ENCODE assay signal across 11 mouse cellular contexts in the genomic region with DNA sequence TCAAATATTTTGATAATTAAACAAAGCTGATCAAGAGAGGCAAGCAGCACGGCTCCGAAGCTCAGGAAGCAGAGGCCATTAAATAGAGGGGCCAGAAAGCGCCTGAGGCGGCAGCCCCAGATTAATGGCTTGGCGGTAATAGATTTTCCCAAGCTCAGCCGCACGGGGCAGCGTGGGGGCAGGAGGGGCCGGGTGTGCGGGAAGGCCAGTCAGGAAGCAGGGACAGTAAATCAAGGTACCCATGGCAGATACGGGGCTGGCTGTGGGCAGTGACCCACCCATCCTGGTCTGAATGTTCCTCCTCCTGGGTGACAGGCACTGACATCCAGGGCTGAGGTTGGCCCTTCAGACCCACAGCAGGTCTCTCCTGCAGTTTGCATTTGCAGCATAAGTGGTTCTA. TPM values are rescaled to one million over a fixed set of nuclear protein-coding genes. Genes with fewer than 3 reads are reported as not detected.
DNase-seq lines count a peak whose midpoint lies in the region; ATAC-seq and TF ChIP-seq lines count a peak whose summit lies in the region.
"Had no signal": no experiment of that assay in that cellular context is flagged by ENCODE, and none has a peak within 500 bp of the region (broad histone marks: within the 10 kb centered on the region; RNA-seq: fewer than 3 reads in every experiment).

No protein-coding gene starts in this region.

- no peaks in the 10 kb centered on the region for H3K36me3 ChIP-seq in midbrain, embryonic 13.5 days
- H3K36me3 ChIP-seq in midbrain, embryonic 11.5 days (ENCODE audit: control insufficient read depth, insufficient read depth, low read length): no peaks in the 10 kb centered on the region
- no peaks in the 10 kb centered on the region for H3K36me3 ChIP-seq in hindbrain, postnatal 0 days (ENCODE audit: insufficient read depth, low read length)
- no peaks in the 10 kb centered on the region for H3K36me3 ChIP-seq in limb, embryonic 10.5 days
- H3K36me3 ChIP-seq: liver, embryonic 12.5 days had no signal

- H3K27me3 ChIP-seq in midbrain, embryonic 13.5 days: no peaks in the 10 kb centered on the region
- H3K27me3 ChIP-seq in midbrain, embryonic 11.5 days (ENCODE audit: control insufficient read depth, insufficient read depth, low read length): no peaks in the 10 kb centered on the region
- no peaks in the 10 kb centered on the region for H3K27me3 ChIP-seq in hindbrain, postnatal 0 days (ENCODE audit: insufficient read depth, low read length)
- H3K27me3 ChIP-seq in limb, embryonic 10.5 days (ENCODE audit: low read depth, poor library complexity, severe bottlenecking): no peaks in the 10 kb centered on the region
- H3K27me3 ChIP-seq: liver, embryonic 12.5 days had no signal

- WGBS in midbrain, embryonic 13.5 days: 52% methylated on average over 11 of the region's 11 CpGs
- WGBS in midbrain, embryonic 11.5 days: 55% methylated on average over 11 of the region's 11 CpGs
- WGBS in hindbrain, postnatal 0 days: 54% methylated on average over 11 of the region's 11 CpGs
- 7% methylated on average over 11 of the region's 11 CpGs for WGBS in limb, embryonic 10.5 days

- no peak overlapping the region for H3K27ac ChIP-seq in midbrain, embryonic 13.5 days
- no peak overlapping the region for H3K27ac ChIP-seq in midbrain, embryonic 11.5 days (ENCODE audit: low read depth, low read length)
- H3K27ac ChIP-seq in hindbrain, postnatal 0 days: no peak overlapping the region
- peak overlapping the region; percentile 91 for H3K27ac ChIP-seq in limb, embryonic 10.5 days
- H3K27ac ChIP-seq: liver, embryonic 12.5 days had no signal

- 0 out of 2 replicates have a peak, but pooled peaks have one; percentile 34 for ATAC-seq in midbrain, embryonic 13.5 days
- ATAC-seq in midbrain, embryonic 11.5 days (ENCODE audit: low FRiP score): no peak
- no peak for ATAC-seq in hindbrain, postnatal 0 days
- ATAC-seq: liver, embryonic 12.5 days had no signal

- H3K4me2 ChIP-seq in midbrain, embryonic 13.5 days (replicated peaks): no peak overlapping the region
- no peak overlapping the region for H3K4me2 ChIP-seq in midbrain, embryonic 11.5 days
- H3K4me2 ChIP-seq in hindbrain, postnatal 0 days (ENCODE audit: low read depth, low read length): no peak overlapping the region
- H3K4me2 ChIP-seq: liver, embryonic 12.5 days had no signal

- DNase-seq in midbrain, embryonic 11.5 days (ENCODE audit: low spot score, missing footprints): no peak
- peak; percentile 31 for DNase-seq in hindbrain, postnatal 0 days (ENCODE audit: low spot score)
- DNase-seq in limb, embryonic 10.5 days (ENCODE audit: low spot score): peak; percentile 90
- no peak for DNase-seq in left cerebral cortex, adult 18-20 months (ENCODE audit: low spot score in 2 of 2)
- DNase-seq in layer of hippocampus, adult 11-12 months (ENCODE audit: low spot score): no peak
- no peak for DNase-seq in thymus, adult 18-20 months
- DNase-seq: cerebellum, adult 11 months; thymus, postnatal 14 days had no signal

- peaks cover 7% of the 10 kb centered on the region; the same call in 1 of the 2 replicates for H3K4me1 ChIP-seq in midbrain, embryonic 13.5 days (replicated peaks)
- H3K4me1 ChIP-seq in midbrain, embryonic 11.5 days (ENCODE audit: control insufficient read depth, insufficient read depth, low read length): no peaks in the 10 kb centered on the region
- no peaks in the 10 kb centered on the region for H3K4me1 ChIP-seq in hindbrain, postnatal 0 days (ENCODE audit: insufficient read depth, low read length)
- peaks cover 72% of the 10 kb centered on the region for H3K4me1 ChIP-seq in limb, embryonic 10.5 days
- H3K4me1 ChIP-seq: liver, embryonic 12.5 days had no signal

- H3K9me3 ChIP-seq in midbrain, embryonic 13.5 days: no peaks in the 10 kb centered on the region
- no peaks in the 10 kb centered on the region for H3K9me3 ChIP-seq in midbrain, embryonic 11.5 days (ENCODE audit: control insufficient read depth, low read length)
- no peaks in the 10 kb centered on the region for H3K9me3 ChIP-seq in hindbrain, postnatal 0 days (ENCODE audit: low read length)
- no peaks in the 10 kb centered on the region for H3K9me3 ChIP-seq in limb, embryonic 10.5 days (replicated peaks)
- H3K9me3 ChIP-seq: liver, embryonic 12.5 days had no signal

- H3K9ac ChIP-seq in midbrain, embryonic 13.5 days (replicated peaks): no peak overlapping the region
- H3K9ac ChIP-seq in midbrain, embryonic 11.5 days (ENCODE audit: low read length): no peak overlapping the region
- no peak overlapping the region for H3K9ac ChIP-seq in hindbrain, postnatal 0 days (replicated peaks; ENCODE audit: low read length)
- H3K9ac ChIP-seq: liver, embryonic 12.5 days had no signal

- H3K4me3 ChIP-seq in midbrain, embryonic 13.5 days (replicated peaks): no peak overlapping the region
- H3K4me3 ChIP-seq in midbrain, embryonic 11.5 days (ENCODE audit: low read depth, low read length): no peak overlapping the region
- H3K4me3 ChIP-seq in hindbrain, postnatal 0 days (ENCODE audit: low read length): no peak overlapping the region
- peak overlapping the region; percentile 23 for H3K4me3 ChIP-seq in limb, embryonic 10.5 days
- H3K4me3 ChIP-seq: liver, embryonic 12.5 days had no signal

- no peak for TF ChIP-seq CTCF in hindbrain, postnatal 0 days (IDR thresholded peaks at IDR 0.05; ENCODE audit: low read depth)

RNA-seq across cellular contexts. Expression of a gene that starts 55.9 kb away (rescaled TPM):
- 0.62 and 0.70 TPM in 2 replicates for polyA plus RNA-seq in midbrain, embryonic 13.5 days (2015; fragmentation: Nextera tagmentation; extraction: Ambion mirVana)
- 0.25 and 0.31 TPM in 2 replicates for polyA plus RNA-seq in midbrain, embryonic 11.5 days (2014; fragmentation: Nextera tagmentation; extraction: Ambion mirVana)
- 3.0 and 3.3 TPM in 2 replicates for total RNA-seq in hindbrain, postnatal 0 days (2014; rRNA removed)
- polyA plus RNA-seq in hindbrain, postnatal 0 days (2015; fragmentation: Nextera tagmentation; extraction: Ambion mirVana): 2.3 and 2.7 TPM in 2 replicates
- polyA plus RNA-seq in limb, embryonic 10.5 days (2016; fragmentation: Nextera tagmentation; extraction: Ambion mirVana): 0.41 and 0.46 TPM in 2 replicates
- total RNA-seq in left cerebral cortex, adult 18-20 months (2021): 1 to 10 TPM; 1.9 to 2.0 TPM
- total RNA-seq: gastrocnemius, adult 8-10 months had no signal
- polyA plus RNA-seq: liver, embryonic 12.5 days had no signal

Comparison
In these comparisons a context has a peak if more than half of its experiments do, and no peak if none do; other contexts are left out.
1. DNase-seq: peak in hindbrain, postnatal 0 days (single experiment) and limb, embryonic 10.5 days (single experiment); none in midbrain, embryonic 11.5 days (single experiment), left cerebral cortex, adult 18-20 months (0 of 2), layer of hippocampus, adult 11-12 months (single experiment) and thymus, adult 18-20 months (0 of 2).